Mouse (Mus musculus) lung, postnatal 10 days (tissue): ENCODE results near the gene Skida1.

Source experiments
- DNase-seq: peaks from one replicate; pipeline ENCODE4 v3.0.0; 2021

Gene Skida1

GRCm38 (mm10) chr2:18038141-18038752, 10.6 kb downstream of the Skida1 start:
- DNase-seq = no peak

- DNase-seq = no peak
These were observed 11.4 kb downstream of the Skida1 start, which contains the start of gene A930004D18Rik for GRCm38 (mm10) chr2:18037491-18037890. Gene A930004D18Rik, minus strand, starts transcription at chr2:18037737.

DNA sequence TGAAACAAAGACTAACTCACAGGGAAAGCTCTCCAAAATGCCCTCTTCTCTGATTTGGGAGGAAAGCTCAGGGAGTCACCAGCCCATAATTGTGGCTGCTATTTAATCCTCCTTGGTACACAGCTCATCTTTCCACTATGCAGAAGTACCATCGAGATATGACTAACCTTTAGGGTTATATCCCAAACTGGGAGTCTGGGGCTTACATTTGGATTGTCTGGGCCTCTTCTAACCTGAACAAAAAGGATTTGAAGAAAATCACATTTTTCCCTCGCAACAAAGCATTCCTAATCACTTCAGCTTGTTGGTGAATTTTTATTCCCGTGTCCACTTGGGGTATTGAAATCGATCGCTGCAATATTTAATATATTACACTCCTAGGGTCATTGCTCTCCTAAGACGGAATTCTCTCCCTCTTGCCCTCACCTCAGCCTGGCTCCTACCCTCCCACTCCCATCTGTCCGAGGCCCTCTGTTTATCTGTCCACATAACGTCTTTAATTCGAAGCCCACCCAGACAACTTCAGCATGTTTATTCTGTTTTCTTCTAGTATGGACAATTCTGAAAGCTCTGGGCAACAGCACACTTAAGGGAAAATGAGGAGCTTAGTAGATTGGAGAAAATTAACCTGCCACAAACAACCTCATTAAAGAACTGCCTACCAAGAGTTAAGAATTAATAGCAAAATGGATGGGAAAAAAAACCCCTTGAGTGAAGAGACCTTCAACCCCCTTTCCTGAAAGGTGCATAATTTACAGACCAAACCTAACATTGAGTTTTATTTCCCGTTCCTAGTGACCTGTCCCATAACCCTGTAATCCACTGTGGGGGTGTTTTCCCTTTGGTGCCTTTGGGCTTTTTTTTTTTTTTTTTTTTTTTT, 14.2 kb downstream of the Skida1 start:
- DNase-seq = no peak

DNA sequence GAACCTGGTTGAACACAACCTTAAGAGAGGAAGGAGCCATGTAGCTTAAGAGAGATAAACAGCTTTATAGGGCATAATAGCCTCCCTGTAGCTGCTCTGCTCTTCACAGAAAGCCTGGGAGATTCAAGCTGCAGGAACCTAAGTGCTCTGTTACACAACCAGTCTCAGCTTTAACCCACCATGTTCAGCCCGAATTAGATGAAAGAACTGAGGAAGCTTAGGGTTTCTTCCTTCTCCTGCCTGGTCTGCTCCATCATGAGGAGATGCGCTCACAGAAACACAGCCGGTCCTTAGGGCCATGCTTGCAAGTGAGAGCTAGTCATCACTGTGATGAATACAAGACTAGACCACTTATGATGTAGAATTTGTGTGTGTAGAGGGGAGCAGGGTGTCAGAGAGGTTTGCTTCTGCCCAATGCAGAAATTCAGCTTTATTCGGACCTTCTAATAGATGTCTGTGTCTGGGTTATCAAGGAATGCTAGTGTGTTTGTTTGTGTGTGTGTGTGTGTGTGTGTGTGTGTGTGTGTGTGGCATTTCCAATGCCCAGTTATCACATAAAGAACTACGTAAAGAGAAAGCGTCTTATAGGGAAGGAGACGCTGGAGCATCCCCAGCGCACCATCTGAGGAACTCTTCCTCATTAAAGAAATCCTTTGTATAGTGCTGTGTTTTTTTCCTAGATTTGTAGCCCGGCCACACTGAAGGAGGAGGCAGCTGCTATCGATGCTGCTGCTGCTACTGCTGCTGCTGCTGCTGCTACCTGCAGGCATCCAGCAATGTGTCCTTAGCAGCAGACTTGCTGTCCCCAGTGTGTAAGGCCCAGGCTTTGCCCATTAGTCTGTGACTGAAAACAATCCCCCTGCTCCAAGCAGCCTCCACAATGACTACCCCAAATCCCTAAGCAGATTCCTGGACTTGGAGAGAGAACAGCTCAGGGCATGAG, 15.4 kb downstream of the Skida1 start:
- DNase-seq = no peak

DNA sequence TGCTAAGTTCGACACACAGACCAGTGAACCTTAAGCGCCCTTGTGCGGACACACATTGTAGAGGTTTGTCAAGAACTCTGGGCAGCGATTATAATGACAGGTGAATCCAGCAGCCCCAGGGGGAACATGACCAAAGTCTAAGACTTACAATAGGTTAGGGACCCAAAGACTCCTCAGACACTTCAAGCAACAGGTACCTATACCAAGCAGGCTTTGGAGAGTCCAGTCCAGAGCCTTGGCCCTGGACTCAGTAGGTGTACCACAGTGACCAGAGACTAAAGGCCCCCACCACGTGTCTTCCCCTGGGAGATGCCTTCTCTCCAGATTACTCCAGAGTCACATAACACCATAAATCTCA, 16.3 kb downstream of the Skida1 start:
- no peak for DNase-seq

- DNase-seq = peak; percentile 66
These were observed 16.9 kb downstream of the Skida1 start for GRCm38 (mm10) chr2:18031831-18032537.

DNA sequence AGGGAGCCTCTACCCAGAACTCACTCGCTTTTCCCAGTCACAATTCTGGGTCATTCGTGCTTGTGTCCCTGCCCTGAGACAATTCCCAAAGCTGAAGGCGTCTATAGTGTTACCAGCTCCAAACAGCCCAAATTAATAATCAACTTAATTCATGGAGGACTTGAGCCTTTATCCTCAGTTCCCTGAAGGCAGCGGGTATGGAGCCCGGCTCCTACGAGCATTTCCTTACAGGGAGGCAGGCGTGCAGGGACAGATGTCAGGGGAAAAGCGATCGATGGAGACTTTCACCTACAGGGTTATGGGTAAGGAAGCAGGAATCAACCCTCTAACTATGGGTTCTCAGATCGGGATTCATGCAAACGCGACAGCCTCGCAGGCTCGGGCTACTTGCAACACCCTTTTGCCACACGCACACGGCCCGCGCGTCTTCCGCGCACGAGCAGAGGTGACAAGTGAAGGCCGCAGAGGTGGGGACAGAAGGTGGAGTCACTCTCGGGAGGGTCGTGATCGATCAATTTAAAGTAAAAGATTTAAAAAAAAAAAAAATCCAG, 17.5 kb downstream of the Skida1 start:
- peak; percentile 34 for DNase-seq

GRCm38 (mm10) chr2:18030581-18030980, 18.3 kb downstream of the Skida1 start:
- no peak for DNase-seq

DNA sequence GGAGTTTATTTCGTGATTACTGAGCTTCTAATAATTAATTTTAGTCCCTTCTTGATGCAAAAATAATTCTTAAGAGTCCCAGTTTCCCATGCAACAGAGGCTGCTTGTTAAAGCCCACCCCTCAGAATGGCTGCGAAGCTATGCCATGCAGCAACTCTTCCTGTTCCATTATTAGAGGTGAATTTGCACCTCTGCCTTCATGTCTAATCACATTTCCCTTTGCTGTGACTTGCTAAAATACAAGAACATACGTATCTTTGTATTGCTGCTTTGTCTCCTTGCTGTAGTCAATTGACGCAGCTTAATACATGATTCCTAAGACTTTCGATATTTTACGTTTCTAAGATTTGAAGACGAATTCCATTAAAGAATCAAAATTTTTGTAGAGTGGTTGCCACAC, 19.2 kb downstream of the Skida1 start:
- DNase-seq = no peak

DNA sequence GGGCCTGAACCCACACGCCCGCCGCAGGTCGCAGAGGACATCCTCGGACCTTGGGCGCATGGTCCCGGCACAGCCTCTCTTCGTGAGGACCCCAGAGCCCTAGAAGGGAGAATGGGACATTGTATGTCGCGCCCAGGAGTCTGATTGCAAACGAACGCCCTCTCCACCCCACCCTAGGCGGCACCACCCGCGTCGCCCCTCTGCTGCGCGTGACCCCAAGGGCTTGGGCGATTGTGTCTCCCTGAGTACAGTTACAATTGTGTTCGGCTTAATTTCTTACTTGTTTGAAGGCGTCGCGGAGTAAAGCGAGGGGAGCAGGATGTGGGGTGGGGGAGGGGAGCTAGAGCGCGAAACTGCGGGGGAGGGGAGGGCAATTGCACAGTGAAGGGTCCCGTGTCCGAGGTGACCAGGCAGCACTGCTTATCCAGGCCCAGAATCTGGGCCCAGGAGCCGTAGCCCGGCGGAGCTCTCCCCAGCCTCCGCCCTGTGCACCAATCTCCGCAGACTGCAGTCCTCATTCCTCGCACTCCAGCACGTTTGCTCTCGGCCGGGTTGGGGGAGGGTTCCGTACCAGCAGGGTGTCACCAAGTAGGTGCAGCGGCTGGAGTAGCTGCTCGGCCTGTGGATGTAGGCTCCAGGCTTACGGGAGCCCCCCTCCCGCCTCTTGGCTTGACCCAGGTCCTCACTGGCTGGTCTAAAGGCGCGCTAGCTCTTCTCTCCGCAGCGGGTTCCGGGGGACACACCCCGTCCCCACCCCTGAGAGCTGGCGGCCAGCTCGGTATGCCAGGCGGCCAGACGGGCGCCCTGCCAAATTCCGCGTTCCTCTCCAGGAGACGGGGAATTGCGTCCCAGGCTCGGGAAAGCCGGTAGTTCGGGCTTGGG, 20.5 kb downstream of the Skida1 start:
- DNase-seq = peak; percentile 96

DNA sequence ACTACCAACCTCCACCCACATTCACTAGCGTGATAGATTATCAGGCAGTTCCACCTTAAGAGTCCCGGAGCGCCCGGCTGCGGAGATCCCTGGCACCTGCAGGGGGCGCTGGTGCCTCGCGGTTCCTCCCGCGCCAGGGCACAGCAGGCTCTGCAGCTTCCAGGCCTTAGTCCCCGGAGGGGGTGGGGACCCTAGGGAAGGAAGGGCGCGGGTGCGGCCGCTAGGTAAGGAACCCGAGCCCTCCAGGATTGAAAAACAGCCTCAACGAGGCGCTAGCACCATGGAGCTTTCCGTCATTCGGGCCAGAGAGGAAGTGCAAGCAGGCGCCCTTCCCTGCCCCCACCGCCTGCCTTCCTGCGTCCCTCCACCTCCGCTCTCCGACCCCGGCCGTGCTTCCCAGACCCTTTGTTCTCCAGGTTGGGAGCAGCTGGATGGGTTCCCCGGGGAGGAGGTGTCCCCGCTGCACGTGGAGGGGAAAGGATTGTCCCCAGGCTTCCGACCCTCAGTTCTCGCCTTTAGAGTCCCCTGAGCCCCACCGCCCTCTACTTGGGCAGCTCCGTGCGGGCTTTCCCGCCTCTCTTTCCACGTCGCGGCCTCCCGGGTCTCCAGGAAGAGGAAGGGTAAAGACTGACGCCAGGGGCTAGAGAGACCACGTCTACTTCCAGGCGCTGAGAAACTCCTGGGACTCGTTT, 21.3 kb downstream of the Skida1 start:
- DNase-seq = peak; percentile 97

- peak; percentile 67 for DNase-seq
These were observed 22.5 kb downstream of the Skida1 start for GRCm38 (mm10) chr2:18026116-18026947.

- DNase-seq = no peak
These were observed 23.1 kb downstream of the Skida1 start for GRCm38 (mm10) chr2:18025781-18026115.

DNA sequence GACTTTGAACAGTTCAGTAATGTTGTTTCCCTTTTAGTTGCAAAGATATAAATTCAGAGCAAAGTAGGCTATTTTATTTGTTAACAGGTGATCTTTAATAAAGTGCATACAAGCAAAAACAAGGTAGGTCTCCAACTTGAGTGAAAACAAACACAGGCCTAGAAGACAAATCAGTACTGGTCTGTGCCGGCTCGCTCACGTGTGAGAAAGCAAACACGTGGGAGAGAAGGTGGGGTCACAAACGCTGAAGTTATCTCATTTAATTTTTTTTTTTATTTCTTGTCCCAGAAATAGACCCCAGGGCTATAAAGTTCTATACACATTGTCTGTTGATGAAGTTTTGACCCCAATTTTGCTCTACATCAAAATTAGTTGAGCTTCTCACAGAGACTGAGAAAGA, 23.7 kb downstream of the Skida1 start:
- no peak for DNase-seq

GRCm38 (mm10) chr2:18022886-18023285, 26.0 kb downstream of the Skida1 start:
- DNase-seq = no peak

- no peak for DNase-seq
These were observed 29.7 kb downstream of the Skida1 start for GRCm38 (mm10) chr2:18019122-18019521.

- DNase-seq = no peak
These were observed 31.5 kb downstream of the Skida1 start for GRCm38 (mm10) chr2:18017321-18017720.

GRCm38 (mm10) chr2:18016639-18017038, 32.2 kb downstream of the Skida1 start:
- no peak for DNase-seq

DNA sequence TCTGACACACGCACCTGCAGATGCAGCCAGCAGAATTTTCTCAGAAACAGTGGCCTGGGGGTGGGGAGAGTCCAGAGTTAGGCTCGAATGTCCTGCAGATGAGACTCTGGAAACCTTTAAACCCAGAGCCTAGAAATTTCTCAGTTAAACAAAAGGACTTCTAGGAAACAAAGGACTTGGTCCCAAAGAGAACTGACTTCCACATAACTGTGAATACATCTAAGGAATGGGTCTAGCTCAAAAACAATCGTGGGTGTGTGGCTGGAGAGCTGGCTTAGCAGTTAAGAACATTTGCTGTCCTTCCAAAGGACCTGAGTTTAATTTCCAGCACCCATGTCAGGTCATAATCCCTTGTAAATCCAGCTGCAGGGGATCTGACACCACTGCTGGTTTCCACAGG, 33.3 kb downstream of the Skida1 start:
- DNase-seq = no peak

DNA sequence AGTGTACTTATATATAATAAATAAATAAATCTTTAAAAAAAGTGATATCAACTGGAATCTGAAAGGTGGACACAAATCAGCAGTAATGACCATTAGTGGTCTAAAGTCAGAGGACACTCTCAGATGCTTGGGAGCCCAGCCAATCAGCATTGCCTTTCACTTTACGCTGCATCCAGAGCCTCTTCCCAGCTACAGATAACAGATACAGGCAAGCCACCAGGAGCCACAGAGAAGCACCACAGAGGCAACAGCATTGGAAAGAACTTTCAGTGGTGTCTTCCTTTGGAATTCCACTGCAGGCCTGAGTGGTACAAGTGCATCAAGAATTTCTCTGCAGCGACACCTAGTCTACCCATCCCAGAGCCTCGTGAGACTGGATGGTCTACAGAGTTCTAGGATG, 36.0 kb downstream of the Skida1 start:
- DNase-seq = no peak
